Mouse (Mus musculus) embryonic facial prominence, embryonic 11.5 days (tissue): Measurements from ENCODE around the gene Nup210. TPM values are rescaled to one million over a fixed set of nuclear protein-coding genes. Genes with fewer than 3 reads are reported as not detected.
A peak's percentile ranks its signal among the peaks of the same experiment; 100 is the strongest.

Source experiments
- ATAC-seq: fragments of 200-750 bp; cut with Nextera tagmentation; replicated peaks from 2 replicates; pipeline ENCODE4 v1.8.0; 2017; ENCODE audit warnings: low read depth; ENCODE audit not compliant: insufficient number of reproducible peaks, low FRiP score, low TSS enrichment
- DNase-seq: peaks from one replicate; pipeline ENCODE4 v3.0.0-alpha.2; 2015; ENCODE audit warnings: low spot score
- H3K27ac ChIP-seq: fragments of 300-500 bp; sonication (generic); replicated peaks from 2 replicates; pipeline ENCODE4 v1.5.1; 2014; ENCODE audit warnings: mild to moderate bottlenecking, low read depth, low read length, control low read depth
- H3K27me3 ChIP-seq: fragments of 300-500 bp; sonication (generic); 2 replicates; pipeline ENCODE4 v1.6.1; 2014; ENCODE audit warnings: mild to moderate bottlenecking, low read length, moderate library complexity, mixed read lengths; ENCODE audit not compliant: control insufficient read depth, insufficient read depth
- H3K36me3 ChIP-seq: fragments of 300-500 bp; sonication (generic); replicated peaks from 2 replicates; pipeline ENCODE4 v1.6.1; 2014; ENCODE audit warnings: low read depth, mild to moderate bottlenecking, low read length, moderate library complexity, mixed read lengths; ENCODE audit not compliant: control insufficient read depth, insufficient read depth
- H3K4me1 ChIP-seq: fragments of 300-500 bp; sonication (generic); 2 replicates; pipeline ENCODE4 v1.6.1; 2014; ENCODE audit warnings: low read length, mixed read lengths; ENCODE audit not compliant: control insufficient read depth, insufficient read depth
- H3K4me2 ChIP-seq: fragments of 300-500 bp; sonication (generic); 2 replicates; pipeline ENCODE4 v1.6.1; 2014; ENCODE audit warnings: low read depth, mild to moderate bottlenecking, control low read depth, low read length, moderate library complexity
- H3K4me3 ChIP-seq: fragments of 300-500 bp; sonication (generic); 2 replicates; pipeline ENCODE4 v1.5.1; 2014; ENCODE audit warnings: low read depth, low read length, control low read depth
- H3K9ac ChIP-seq: fragments of 300-500 bp; sonication (generic); replicated peaks from 2 replicates; pipeline ENCODE4 v1.6.1; 2014; ENCODE audit warnings: mild to moderate bottlenecking, control low read depth, low read length
- H3K9me3 ChIP-seq: fragments of 300-500 bp; sonication (generic); replicated peaks from 2 replicates; pipeline ENCODE4 v1.6.1; 2016; ENCODE audit warnings: mild to moderate bottlenecking, low read length, inconsistent platforms, mixed read lengths; ENCODE audit not compliant: control insufficient read depth
- WGBS: fragments of 180-500 bp; shearing (Covaris S2); extraction: QIAGEN DNeasy Blood & Tissue Kit; methylation state at CpG from one replicate; pipeline ENCODE4 v1.1.7; 2014; 5-methylcytosine and 5-hydroxymethylcytosine counted together
- polyA plus RNA-seq: library from polyadenylated mRNA; unstranded; fragments of >200 nt; fragmentation: Nextera tagmentation; extraction: Ambion mirVana; gene quantifications from 2 replicates; pipeline ENCODE4 v1.2.1, GENCODE M21; 2014

Nup210 gene
- polyA plus RNA-seq, 1 experiment from 2014 or later, result 8.9 TPM

DNA sequence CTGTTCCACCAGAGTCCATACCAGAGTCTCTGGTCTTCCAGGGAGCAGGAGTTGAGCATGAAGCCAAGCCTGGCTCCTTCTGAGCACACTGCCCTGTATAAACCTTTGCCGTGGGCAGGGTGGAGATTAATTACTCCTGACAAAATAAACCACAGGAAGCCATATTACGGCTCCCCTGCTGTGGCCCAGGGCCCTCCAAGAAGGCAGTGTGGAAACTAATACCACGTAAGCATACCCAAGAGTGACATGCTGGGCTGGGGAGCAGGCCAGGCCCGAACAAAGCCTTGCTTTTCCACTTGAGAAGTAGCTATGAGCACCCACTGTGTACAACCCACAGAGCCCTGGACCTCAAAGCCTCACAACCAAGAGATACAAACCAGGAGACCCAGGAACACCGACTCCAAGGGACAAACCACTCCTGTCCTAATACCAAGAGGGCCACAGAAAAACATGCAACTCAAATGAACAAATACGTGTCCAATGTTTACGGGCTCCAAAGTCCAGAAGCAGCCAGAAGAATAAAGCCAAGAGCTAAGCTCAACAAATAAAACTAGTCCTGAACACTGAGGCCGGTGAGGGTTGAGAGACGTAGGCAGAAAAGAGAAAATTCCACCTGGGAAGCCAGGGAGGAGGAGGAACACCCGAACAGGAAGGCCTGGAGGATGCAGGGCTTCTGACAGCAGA, 24.3 kb downstream of the Nup210 start:
- Histone ChIP-seq H3K4me2 (no peak overlapping the region), H3K4me1 (no peaks in the 10 kb centered on the region), H3K27ac (no peak overlapping the region), H3K27me3 (no peaks in the 10 kb centered on the region), H3K9ac (no peak overlapping the region), H3K4me3 (no peak overlapping the region), H3K9me3 (no peaks in the 10 kb centered on the region), H3K36me3 (no peaks in the 10 kb centered on the region)
- ATAC-seq (no peak), DNase-seq (no peak)
- 75% methylated on average over 10 of the region's 10 CpGs for WGBS

DNA sequence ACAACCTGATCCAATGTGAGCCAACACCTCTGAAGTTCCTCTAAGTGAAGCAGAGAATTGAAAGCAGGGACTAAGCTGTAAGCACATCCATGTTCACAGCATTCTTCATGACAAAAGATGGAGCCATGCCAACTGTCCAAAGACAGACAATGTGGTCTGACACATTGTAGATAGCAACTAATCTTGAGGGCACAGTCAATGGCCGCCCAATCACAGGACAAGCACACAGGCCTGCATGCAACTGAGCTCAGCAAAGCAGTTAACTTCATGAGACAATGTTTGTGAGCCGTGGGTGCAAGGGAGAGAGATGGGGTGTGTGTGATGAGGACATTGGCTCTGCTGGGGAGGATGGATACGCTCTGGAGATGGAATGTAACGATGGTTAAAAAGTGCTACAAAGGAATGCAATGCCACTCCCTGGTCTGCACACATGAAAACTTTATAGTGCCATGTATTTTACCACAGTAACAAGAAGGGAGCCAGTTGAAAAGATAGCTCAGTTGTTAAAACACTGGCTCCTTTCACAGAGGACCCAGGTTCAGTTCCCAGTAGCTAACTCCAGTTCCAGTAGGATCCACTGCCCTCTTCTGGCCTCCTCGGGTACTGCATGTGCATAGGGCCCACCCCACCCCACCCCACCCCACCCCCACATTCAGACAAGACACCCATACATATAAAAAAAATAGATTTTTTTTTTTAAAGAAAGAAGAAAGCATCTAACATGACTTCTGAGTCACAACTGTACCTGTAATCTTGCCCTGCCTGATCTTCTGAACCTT, 31.3 kb downstream of the Nup210 start:
- Histone ChIP-seq H3K4me3 (no peak overlapping the region), H3K36me3 (no peaks in the 10 kb centered on the region), H3K4me1 (no peaks in the 10 kb centered on the region), H3K4me2 (no peak overlapping the region), H3K27ac (no peak overlapping the region), H3K9ac (no peak overlapping the region), H3K9me3 (no peaks in the 10 kb centered on the region), H3K27me3 (no peaks in the 10 kb centered on the region)
- DNase-seq (no peak), ATAC-seq (no peak)
- 82% methylated on average over 5 of the region's 5 CpGs for WGBS

DNA sequence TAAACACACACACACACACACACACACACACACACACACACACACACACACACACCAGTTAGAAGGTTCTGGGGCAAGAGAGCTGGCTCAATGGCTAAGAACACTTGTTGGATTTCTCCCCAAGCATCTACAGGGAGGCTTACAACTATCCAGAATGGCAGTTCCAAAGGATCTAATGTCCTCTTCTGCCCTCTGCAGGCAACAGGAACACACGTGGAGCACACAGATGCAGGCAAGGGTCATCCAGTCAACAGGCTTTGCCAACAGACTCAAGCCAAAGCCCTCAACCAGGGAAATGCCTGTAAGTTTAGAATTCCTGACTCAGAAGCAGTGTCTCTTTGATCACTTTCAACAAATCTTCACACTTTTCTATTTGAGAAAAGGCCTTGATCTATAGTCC, 36.6 kb downstream of the Nup210 start:
- no peaks in the 10 kb centered on the region for H3K9me3 ChIP-seq
- 36% methylated on average over 1 of the region's 1 CpGs for WGBS
- no peak overlapping the region for H3K4me2 ChIP-seq
- DNase-seq, result peak; percentile 34
- no peak overlapping the region for H3K27ac ChIP-seq
- H3K4me3 ChIP-seq, result no peak overlapping the region
- no peak for ATAC-seq
- H3K4me1 ChIP-seq, result no peaks in the 10 kb centered on the region
- H3K9ac ChIP-seq, result no peak overlapping the region
- H3K36me3 ChIP-seq, result no peaks in the 10 kb centered on the region
- no peaks in the 10 kb centered on the region for H3K27me3 ChIP-seq

DNA sequence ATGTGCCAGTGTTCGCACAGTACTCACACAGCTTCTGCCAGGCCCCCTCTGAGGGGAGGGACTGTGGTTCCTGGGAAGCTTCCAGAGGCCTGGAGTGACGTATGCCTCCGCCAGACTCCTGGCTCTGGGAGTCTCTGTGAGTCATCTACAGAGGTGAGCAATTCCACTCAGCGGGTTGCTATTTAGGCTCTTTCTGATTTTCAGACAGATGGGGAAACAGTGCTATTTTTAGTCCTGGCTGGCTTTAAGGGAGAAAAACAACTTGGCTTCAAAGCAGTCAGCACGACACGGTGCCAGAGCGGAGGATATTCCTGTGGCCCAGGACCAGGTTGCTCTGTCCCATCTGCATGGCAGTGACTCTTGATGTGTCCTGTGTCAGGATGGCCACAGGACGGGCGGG, 40.4 kb downstream of the Nup210 start:
- Histone ChIP-seq H3K4me2 (no peak overlapping the region), H3K27ac (no peak overlapping the region), H3K36me3 (no peaks in the 10 kb centered on the region), H3K9me3 (no peaks in the 10 kb centered on the region), H3K9ac (no peak overlapping the region), H3K4me3 (no peak overlapping the region), H3K4me1 (no peaks in the 10 kb centered on the region), H3K27me3 (no peaks in the 10 kb centered on the region)
- WGBS, result 84% methylated on average over 9 of the region's 9 CpGs
- DNase-seq (no peak), ATAC-seq (no peak)

DNA sequence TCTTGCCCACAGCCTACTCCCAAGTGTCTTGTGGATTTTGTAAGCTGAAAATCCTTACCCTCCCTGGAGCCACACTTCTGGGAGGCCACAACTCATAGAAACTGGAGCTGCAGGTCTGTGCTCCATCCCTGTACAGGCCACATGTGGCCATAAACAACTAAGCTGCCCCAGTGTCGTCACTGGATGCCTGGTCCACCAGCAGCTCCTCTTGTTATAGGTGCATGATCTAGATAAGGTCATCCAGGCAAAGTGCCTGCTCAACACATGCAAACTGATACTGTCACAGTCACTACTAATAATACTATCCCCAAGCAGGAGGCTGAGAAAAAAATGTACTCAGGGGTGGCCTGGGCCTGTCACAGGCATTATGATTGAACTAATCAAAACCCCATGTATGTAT, 48.1 kb downstream of the Nup210 start:
- Histone ChIP-seq H3K36me3 (no peaks in the 10 kb centered on the region), H3K4me1 (no peaks in the 10 kb centered on the region), H3K27me3 (no peaks in the 10 kb centered on the region), H3K9ac (no peak overlapping the region), H3K4me2 (no peak overlapping the region), H3K4me3 (no peak overlapping the region), H3K27ac (no peak overlapping the region), H3K9me3 (no peaks in the 10 kb centered on the region)
- ATAC-seq (no peak), DNase-seq (no peak)
- WGBS, result 64% methylated on average over 1 of the region's 1 CpGs

DNA sequence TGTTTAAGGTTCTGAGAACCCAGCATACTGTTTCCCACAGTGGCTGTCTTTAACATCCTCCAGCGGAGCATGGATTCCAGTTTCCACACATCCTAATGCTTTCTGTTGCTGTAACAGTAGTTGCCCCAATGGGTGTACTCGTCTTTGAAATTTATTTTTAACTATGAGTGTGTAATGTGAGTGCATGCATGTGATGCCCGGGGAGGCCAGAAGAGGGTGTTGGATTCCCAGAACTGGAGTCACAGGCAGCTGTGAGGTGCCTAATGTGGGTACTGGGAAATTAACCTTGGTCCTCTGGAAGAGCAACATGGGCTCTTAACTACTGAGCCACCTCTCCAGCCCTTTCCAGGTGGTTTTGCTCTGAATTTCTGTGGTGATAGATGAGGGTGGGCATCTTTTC, 49.6 kb downstream of the Nup210 start:
- 85% methylated on average over 3 of the region's 3 CpGs for WGBS
- ATAC-seq (no peak), DNase-seq (no peak)
- Histone ChIP-seq H3K9me3 (no peaks in the 10 kb centered on the region), H3K4me2 (no peak overlapping the region), H3K27me3 (no peaks in the 10 kb centered on the region), H3K9ac (no peak overlapping the region), H3K4me1 (no peaks in the 10 kb centered on the region), H3K27ac (no peak overlapping the region), H3K4me3 (no peak overlapping the region), H3K36me3 (no peaks in the 10 kb centered on the region)

DNA sequence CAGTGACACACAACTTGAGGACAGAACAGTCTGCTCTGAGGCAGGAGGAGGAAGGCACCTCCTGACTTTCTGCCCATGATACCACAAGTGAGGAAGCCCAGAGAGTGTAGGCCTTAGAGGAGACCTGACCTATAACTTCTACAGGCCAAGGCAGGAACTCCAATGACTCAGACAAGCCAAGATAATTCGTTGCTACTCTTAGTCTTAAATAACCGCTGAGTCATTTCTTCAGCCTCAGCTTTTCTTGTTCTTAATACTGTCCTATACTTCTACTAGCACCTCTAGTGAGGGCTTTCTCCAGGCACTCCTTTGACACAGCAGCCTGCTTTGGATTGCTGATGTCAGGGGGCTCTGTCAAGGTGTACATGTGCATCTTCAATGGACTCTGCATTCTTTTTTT, 55.3 kb downstream of the Nup210 start:
- DNase-seq (no peak), ATAC-seq (no peak)
- no peaks in the 10 kb centered on the region for H3K4me1 ChIP-seq
- H3K27me3 ChIP-seq, result no peaks in the 10 kb centered on the region
- no peak overlapping the region for H3K9ac ChIP-seq
- no peaks in the 10 kb centered on the region for H3K36me3 ChIP-seq
- no peak overlapping the region for H3K4me3 ChIP-seq
- no peak overlapping the region for H3K27ac ChIP-seq
- 90% methylated on average over 2 of the region's 2 CpGs for WGBS
- H3K9me3 ChIP-seq, result no peaks in the 10 kb centered on the region
- no peak overlapping the region for H3K4me2 ChIP-seq

DNA sequence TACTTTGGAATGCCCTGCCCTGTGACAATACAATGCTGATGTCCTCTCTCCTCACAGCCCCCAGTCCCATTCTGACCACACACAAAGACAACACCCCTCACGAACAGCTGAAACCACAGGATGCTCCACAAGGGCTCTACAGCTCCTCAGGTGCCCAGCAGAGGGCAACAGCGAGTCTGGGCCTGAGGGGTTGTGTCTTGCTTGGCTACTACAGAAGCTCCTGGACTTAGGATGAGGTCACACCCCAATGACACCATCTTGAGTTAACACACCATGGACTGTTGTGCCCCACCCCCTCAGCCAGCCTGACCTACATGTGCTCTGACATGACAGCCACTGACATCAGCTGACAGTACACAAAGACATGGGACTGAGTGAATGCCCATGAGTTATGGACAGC, 56.9 kb downstream of the Nup210 start:
- peak; percentile 53 for DNase-seq
- WGBS, result 55% methylated on average over 2 of the region's 2 CpGs
- Histone ChIP-seq H3K27me3 (no peaks in the 10 kb centered on the region), H3K36me3 (no peaks in the 10 kb centered on the region), H3K4me2 (no peak overlapping the region), H3K27ac (no peak overlapping the region), H3K4me1 (no peaks in the 10 kb centered on the region), H3K9me3 (no peaks in the 10 kb centered on the region), H3K4me3 (no peak overlapping the region), H3K9ac (no peak overlapping the region)
- ATAC-seq, result no peak
